Mouse (Mus musculus) heart, embryonic 10.5 days (tissue): ENCODE results near the gene Wdr20. TPM values are rescaled to one million over a fixed set of nuclear protein-coding genes. Genes with fewer than 3 reads are reported as not detected.

ENCODE experiments used
- DNase-seq: peaks from one replicate; pipeline ENCODE4 v3.0.0-alpha.2; 2017; ENCODE audit warnings: low spot score
- H3K27ac ChIP-seq: fragments of 300-500 bp; sonication (generic); 2 replicates; pipeline ENCODE4 v1.5.1; 2016; ENCODE audit warnings: mild to moderate bottlenecking
- H3K27me3 ChIP-seq: fragments of 300-500 bp; sonication (generic); 2 replicates; pipeline ENCODE4 v1.6.1; 2016; ENCODE audit warnings: mild to moderate bottlenecking; ENCODE audit not compliant: poor library complexity, insufficient read depth, severe bottlenecking
- H3K36me3 ChIP-seq: fragments of 300-500 bp; sonication (generic); 2 replicates; pipeline ENCODE4 v1.6.1; 2016; ENCODE audit warnings: mild to moderate bottlenecking, moderate library complexity
- H3K4me1 ChIP-seq: fragments of 300-500 bp; sonication (generic); 2 replicates; pipeline ENCODE4 v1.6.1; 2016; ENCODE audit warnings: mild to moderate bottlenecking
- H3K4me3 ChIP-seq: fragments of 300-500 bp; sonication (generic); 2 replicates; pipeline ENCODE4 v1.5.1; 2016; ENCODE audit warnings: mild to moderate bottlenecking, moderate library complexity
- H3K9me3 ChIP-seq: fragments of 300-500 bp; sonication (generic); 2 replicates; pipeline ENCODE4 v1.6.1; 2016; ENCODE audit warnings: mild to moderate bottlenecking, moderate library complexity
- WGBS: fragments of 180-500 bp; shearing (Covaris S2); methylation state at CpG from one replicate; pipeline ENCODE4 v1.1.7; 2016; 5-methylcytosine and 5-hydroxymethylcytosine counted together
- polyA plus RNA-seq: library from polyadenylated mRNA; unstranded; fragments of >200 nt; fragmentation: Nextera tagmentation; extraction: Ambion mirVana; gene quantifications from 2 replicates; pipeline ENCODE4 v1.2.1, GENCODE M21; 2016

Gene Wdr20
- polyA plus RNA-seq, 1 experiment from 2014 or later, result 21.6 TPM

- Histone ChIP-seq H3K9me3 (no peaks in the 10 kb centered on the region), H3K27me3 (peaks cover 6% of the 10 kb centered on the region), H3K36me3 (no peaks in the 10 kb centered on the region), H3K27ac (no peak overlapping the region), H3K4me3 (peak overlapping the region; percentile 69), H3K4me1 (peaks cover 10% of the 10 kb centered on the region)
- DNase-seq, result peak; percentile 91
- WGBS, result 20% methylated on average over 32 of the region's 32 CpGs
These were observed 105.7 kb downstream of the Wdr20 start for GRCm38 (mm10) chr12:110843194-110844048.

GRCm38 (mm10) chr12:110844227-110845130 is 106.7 kb downstream of the Wdr20 start:
- 1% methylated on average over 42 of the region's 42 CpGs for WGBS
- H3K9me3 ChIP-seq, result no peaks in the 10 kb centered on the region
- H3K36me3 ChIP-seq, result no peaks in the 10 kb centered on the region
- DNase-seq, result no peak
- peak overlapping the region; percentile 78 for H3K27ac ChIP-seq
- H3K4me1 ChIP-seq, result peaks cover 10% of the 10 kb centered on the region
- H3K27me3 ChIP-seq, result no peaks in the 10 kb centered on the region
- peak overlapping the region; percentile 69 for H3K4me3 ChIP-seq

- under 1% methylated on average over 36 of the region's 36 CpGs for WGBS
- H3K36me3 ChIP-seq, result no peaks in the 10 kb centered on the region
These were observed 107.6 kb downstream of the Wdr20 start for GRCm38 (mm10) chr12:110845131-110845880.

GRCm38 (mm10) chr12:110846191-110846765 is 108.5 kb downstream of the Wdr20 start:
- 71% methylated on average over 6 of the region's 6 CpGs for WGBS
- Histone ChIP-seq H3K4me1 (peaks cover 21% of the 10 kb centered on the region), H3K36me3 (no peaks in the 10 kb centered on the region), H3K27me3 (no peaks in the 10 kb centered on the region), H3K4me3 (peak overlapping the region; percentile 69), H3K27ac (no peak overlapping the region), H3K9me3 (no peaks in the 10 kb centered on the region)
- no peak for DNase-seq

More at GRCm38 (mm10) chr12:110845131-110845880, 107.6 kb downstream of the Wdr20 start:
- H3K9me3 ChIP-seq, result no peaks in the 10 kb centered on the region
- peak overlapping the region; percentile 78 for H3K27ac ChIP-seq
- no peaks in the 10 kb centered on the region for H3K27me3 ChIP-seq
- peak; percentile 98 for DNase-seq
- H3K4me1 ChIP-seq, result peaks cover 11% of the 10 kb centered on the region
- peak overlapping the region; percentile 69 for H3K4me3 ChIP-seq

- DNase-seq, result peak; percentile 91
These were observed 112.5 kb downstream of the Wdr20 start, which contains the start of gene Zfp839 for GRCm38 (mm10) chr12:110850010-110850928. Gene Zfp839, plus strand, starts transcription at chr12:110850253.

GRCm38 (mm10) chr12:110850929-110851256 is 113.1 kb downstream of the Wdr20 start:
- Histone ChIP-seq H3K27me3 (no peaks in the 10 kb centered on the region), H3K9me3 (no peaks in the 10 kb centered on the region), H3K4me1 (peaks cover 24% of the 10 kb centered on the region), H3K36me3 (peaks cover 11% of the 10 kb centered on the region), H3K27ac (peak overlapping the region; percentile 97), H3K4me3 (peak overlapping the region; percentile 97)
- no peak for DNase-seq
- WGBS, result 18% methylated on average over 9 of the region's 9 CpGs

More at GRCm38 (mm10) chr12:110850010-110850928, 112.5 kb downstream of the Wdr20 start, which contains the start of gene Zfp839:
- H3K4me1 ChIP-seq, result peaks cover 26% of the 10 kb centered on the region
- no peaks in the 10 kb centered on the region for H3K27me3 ChIP-seq
- WGBS, result 1% methylated on average over 81 of the region's 89 CpGs
- peaks cover 4% of the 10 kb centered on the region; the same call in 1 of the 2 replicates for H3K36me3 ChIP-seq
- no peaks in the 10 kb centered on the region for H3K9me3 ChIP-seq
- H3K27ac ChIP-seq, result peak within 1 kb of the TSS; percentile 97
- peak within 1 kb of the TSS; percentile 97 for H3K4me3 ChIP-seq

GRCm38 (mm10) chr12:110851414-110851813 is 113.7 kb downstream of the Wdr20 start:
- Histone ChIP-seq H3K27me3 (no peaks in the 10 kb centered on the region), H3K9me3 (no peaks in the 10 kb centered on the region), H3K4me3 (peak overlapping the region; percentile 97), H3K4me1 (peaks cover 20% of the 10 kb centered on the region), H3K36me3 (peaks cover 14% of the 10 kb centered on the region), H3K27ac (peak overlapping the region; percentile 43; the same call in 1 of the 2 replicates)
- WGBS, result 34% methylated on average over 12 of the region's 12 CpGs
- no peak for DNase-seq

- Histone ChIP-seq H3K9me3 (no peaks in the 10 kb centered on the region), H3K27ac (no peak overlapping the region), H3K36me3 (peaks cover 14% of the 10 kb centered on the region), H3K27me3 (no peaks in the 10 kb centered on the region), H3K4me3 (0 out of 2 replicates have a peak overlapping the region, but pooled peaks have one; percentile 97), H3K4me1 (peaks cover 20% of the 10 kb centered on the region)
- DNase-seq, result no peak
- WGBS, result 55% methylated on average over 1 of the region's 1 CpGs
These were observed 114.2 kb downstream of the Wdr20 start for GRCm38 (mm10) chr12:110851923-110852322.

Other genes starting within 250 kb of the Wdr20 start
- gene Dync1h1, start 136.5 kb upstream of the Wdr20 start, polyA plus RNA-seq, result 49.9 and 51.6 TPM in 2 replicates
- gene 1700001K19Rik, start 55.3 kb upstream of the Wdr20 start, polyA plus RNA-seq, result 0.15 TPM in 1 of 2 replicates, not detected in the other
- 620 and 1,082 TPM in 2 replicates for gene Hsp90aa1, start 35.2 kb upstream of the Wdr20 start, polyA plus RNA-seq
- 3.8 and 4.3 TPM in 2 replicates for gene Mok, start 103.0 kb downstream of the Wdr20 start, polyA plus RNA-seq
- 4.6 and 6.1 TPM in 2 replicates for gene Zfp839, start 112.3 kb downstream of the Wdr20 start, polyA plus RNA-seq
- gene Cinp, start 151.2 kb downstream of the Wdr20 start, polyA plus RNA-seq, result 83.6 and 94.5 TPM in 2 replicates
- gene Tecpr2, start 151.3 kb downstream of the Wdr20 start, polyA plus RNA-seq, result 3.9 and 4.1 TPM in 2 replicates
- 14.8 and 19.1 TPM in 2 replicates for gene Ankrd9, start 241.1 kb downstream of the Wdr20 start, polyA plus RNA-seq